Comparison of ENCODE assay signal across 17 mouse cellular contexts in the genomic region with DNA sequence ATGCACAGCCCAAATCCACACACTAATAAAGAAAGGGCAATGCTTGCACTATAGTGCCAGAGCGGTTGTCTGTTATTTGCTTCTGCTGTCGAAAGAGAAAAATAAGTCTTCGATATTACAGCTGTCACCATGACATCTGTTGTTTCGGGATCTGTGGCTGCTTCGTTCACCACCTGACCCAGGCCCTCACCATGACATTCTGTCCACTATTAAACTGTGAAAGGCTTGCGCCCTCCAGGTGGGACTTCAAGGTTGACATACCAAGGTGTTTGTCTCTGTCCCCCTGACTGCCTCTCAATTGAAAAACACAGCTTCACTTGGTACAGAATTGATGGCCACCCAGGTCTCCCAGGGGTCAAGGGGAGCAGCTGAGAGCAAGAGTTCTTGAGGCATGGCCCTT.
DNase-seq lines count a peak whose midpoint lies in the region; ATAC-seq lines count a peak whose summit lies in the region.
"Had no signal": no experiment of that assay in that cellular context is flagged by ENCODE, and none has a peak within 500 bp of the region (broad histone marks: within the 10 kb centered on the region; RNA-seq: fewer than 3 reads in every experiment).

No protein-coding gene starts in this region.

- peak; percentile 6 for DNase-seq in hindbrain, embryonic 10.5 days (ENCODE audit: low spot score)
- DNase-seq in ZHBTc4 (ENCODE audit: low read depth, low spot score) (peak; percentile 2), MN1 (ENCODE audit: low spot score) (no peak)
- DNase-seq in limb, embryonic 10.5 days (ENCODE audit: low spot score), result no peak
- DNase-seq: adrenal gland, postnatal 14 days; cerebellum, adult 11-12 months; cerebellum, adult 9-10 months; cerebellum, postnatal 25 days; gastrocnemius, postnatal 10 days; heart, adult 18-20 months; heart, postnatal 14 days had no signal

- peaks cover 6% of the 10 kb centered on the region for H3K4me1 ChIP-seq in hindbrain, embryonic 10.5 days (replicated peaks)
- H3K4me1 ChIP-seq in hindbrain, embryonic 12.5 days, result peaks cover 2% of the 10 kb centered on the region; the same call in 1 of the 2 replicates
- peaks cover 34% of the 10 kb centered on the region for H3K4me1 ChIP-seq in limb, embryonic 10.5 days
- H3K4me1 ChIP-seq in neural tube, embryonic 12.5 days, result peaks cover 5% of the 10 kb centered on the region; the same call in 1 of the 2 replicates
- H3K4me1 ChIP-seq: forebrain, embryonic 15.5 days had no signal

- no peaks in the 10 kb centered on the region for H3K36me3 ChIP-seq in hindbrain, embryonic 10.5 days
- H3K36me3 ChIP-seq in hindbrain, embryonic 12.5 days, result no peaks in the 10 kb centered on the region
- no peaks in the 10 kb centered on the region for H3K36me3 ChIP-seq in limb, embryonic 10.5 days
- H3K36me3 ChIP-seq in neural tube, embryonic 12.5 days, result no peaks in the 10 kb centered on the region
- H3K36me3 ChIP-seq: embryonic facial prominence, embryonic 10.5 days; forebrain, embryonic 15.5 days; heart, embryonic 10.5 days had no signal

- WGBS in hindbrain, embryonic 10.5 days, result 62% methylated on average over 6 of the region's 6 CpGs
- WGBS in hindbrain, embryonic 12.5 days, result 46% methylated on average over 6 of the region's 6 CpGs
- 49% methylated on average over 6 of the region's 6 CpGs for WGBS in limb, embryonic 10.5 days
- WGBS in neural tube, embryonic 12.5 days, result 27% methylated on average over 6 of the region's 6 CpGs

- H3K9ac ChIP-seq in hindbrain, embryonic 12.5 days, result no peak overlapping the region
- no peak overlapping the region for H3K9ac ChIP-seq in neural tube, embryonic 12.5 days
- H3K9ac ChIP-seq: forebrain, embryonic 15.5 days had no signal

- ATAC-seq in hindbrain, embryonic 12.5 days (ENCODE audit: low FRiP score), result no peak
- ATAC-seq in neural tube, embryonic 12.5 days (ENCODE audit: low FRiP score, low read depth), result peak; percentile 48; the same call in 1 of the 2 replicates
- ATAC-seq: forebrain, embryonic 15.5 days; hindbrain, postnatal 0 days had no signal

- no peaks in the 10 kb centered on the region for H3K9me3 ChIP-seq in hindbrain, embryonic 10.5 days
- no peaks in the 10 kb centered on the region for H3K9me3 ChIP-seq in hindbrain, embryonic 12.5 days (replicated peaks)
- no peaks in the 10 kb centered on the region for H3K9me3 ChIP-seq in limb, embryonic 10.5 days (replicated peaks)
- no peaks in the 10 kb centered on the region for H3K9me3 ChIP-seq in neural tube, embryonic 12.5 days
- H3K9me3 ChIP-seq: embryonic facial prominence, embryonic 10.5 days; forebrain, embryonic 15.5 days; heart, embryonic 10.5 days had no signal

- no peak overlapping the region for H3K27ac ChIP-seq in hindbrain, embryonic 10.5 days
- no peak overlapping the region for H3K27ac ChIP-seq in hindbrain, embryonic 12.5 days
- H3K27ac ChIP-seq in limb, embryonic 10.5 days, result peak overlapping the region; percentile 61; the same call in 1 of the 2 replicates
- no peak overlapping the region for H3K27ac ChIP-seq in neural tube, embryonic 12.5 days
- H3K27ac ChIP-seq: embryonic facial prominence, embryonic 10.5 days; forebrain, embryonic 15.5 days; heart, embryonic 10.5 days; hindbrain, postnatal 0 days had no signal

- no peak overlapping the region for H3K4me2 ChIP-seq in hindbrain, embryonic 12.5 days (replicated peaks)
- H3K4me2 ChIP-seq in neural tube, embryonic 12.5 days (replicated peaks), result no peak overlapping the region
- H3K4me2 ChIP-seq: forebrain, embryonic 15.5 days had no signal

- no peak overlapping the region for H3K4me3 ChIP-seq in hindbrain, embryonic 10.5 days
- H3K4me3 ChIP-seq in hindbrain, embryonic 12.5 days, result no peak overlapping the region
- H3K4me3 ChIP-seq in limb, embryonic 10.5 days, result no peak overlapping the region
- no peak overlapping the region for H3K4me3 ChIP-seq in neural tube, embryonic 12.5 days
- H3K4me3 ChIP-seq: embryonic facial prominence, embryonic 10.5 days; forebrain, embryonic 15.5 days; heart, embryonic 10.5 days had no signal

- H3K27me3 ChIP-seq in hindbrain, embryonic 10.5 days (ENCODE audit: insufficient read depth, poor library complexity, severe bottlenecking), result no peaks in the 10 kb centered on the region
- H3K27me3 ChIP-seq in hindbrain, embryonic 12.5 days, result no peaks in the 10 kb centered on the region
- H3K27me3 ChIP-seq in limb, embryonic 10.5 days (ENCODE audit: low read depth, poor library complexity, severe bottlenecking), result no peaks in the 10 kb centered on the region
- no peaks in the 10 kb centered on the region for H3K27me3 ChIP-seq in neural tube, embryonic 12.5 days (replicated peaks)
- H3K27me3 ChIP-seq: forebrain, embryonic 15.5 days had no signal

Comparison
In these comparisons a context has a peak if more than half of its experiments do, and no peak if none do; other contexts are left out.
1. DNase-seq: peak in hindbrain, embryonic 10.5 days (single experiment) and ZHBTc4 (single experiment); none in limb, embryonic 10.5 days (single experiment) and MN1 (single experiment).